Mouse (Mus musculus) limb, embryonic 11.5 days (tissue): ENCODE results near the gene Dclk2. TPM values are rescaled to one million over a fixed set of nuclear protein-coding genes. Genes with fewer than 3 reads are reported as not detected.

ENCODE experiments used
- ATAC-seq: fragments of 200-750 bp; cut with Nextera tagmentation; 2 replicates; pipeline ENCODE4 v1.8.0; 2017; ENCODE audit warnings: low read depth; ENCODE audit not compliant: insufficient number of reproducible peaks, low FRiP score, low TSS enrichment
- DNase-seq: peaks from one replicate; pipeline ENCODE4 v3.0.0-alpha.2; 2015; ENCODE audit warnings: low spot score
- H3K27ac ChIP-seq: fragments of 300-500 bp; sonication (generic); replicated peaks from 2 replicates; pipeline ENCODE4 v1.5.1; 2014; ENCODE audit warnings: low read depth, mild to moderate bottlenecking, low read length
- H3K27me3 ChIP-seq: fragments of 300-500 bp; sonication (generic); 2 replicates; pipeline ENCODE4 v1.6.1; 2014; ENCODE audit warnings: mild to moderate bottlenecking, low read length, mixed read lengths; ENCODE audit not compliant: control insufficient read depth, insufficient read depth
- H3K36me3 ChIP-seq: fragments of 300-500 bp; sonication (generic); 2 replicates; pipeline ENCODE4 v1.6.1; 2014; ENCODE audit warnings: mild to moderate bottlenecking, low read length, moderate library complexity, mixed read lengths; ENCODE audit not compliant: control insufficient read depth, insufficient read depth
- H3K4me1 ChIP-seq: fragments of 300-500 bp; sonication (generic); 2 replicates; pipeline ENCODE4 v1.6.1; 2014; ENCODE audit warnings: low read length, mixed read lengths; ENCODE audit not compliant: control insufficient read depth, insufficient read depth
- H3K4me2 ChIP-seq: fragments of 300-500 bp; sonication (generic); 2 replicates; pipeline ENCODE4 v1.6.1; 2014; ENCODE audit warnings: low read depth, mild to moderate bottlenecking, moderate library complexity; ENCODE audit not compliant: severe bottlenecking
- H3K4me3 ChIP-seq: fragments of 300-500 bp; sonication (generic); 2 replicates; pipeline ENCODE4 v1.5.1; 2014; ENCODE audit warnings: low read depth, low read length
- H3K9ac ChIP-seq: fragments of 300-500 bp; sonication (generic); 2 replicates; pipeline ENCODE4 v1.6.1; 2014; ENCODE audit warnings: mild to moderate bottlenecking, low read length
- H3K9me3 ChIP-seq: fragments of 300-500 bp; sonication (generic); 2 replicates; pipeline ENCODE4 v1.6.1; 2016; ENCODE audit warnings: low read length; ENCODE audit not compliant: control insufficient read depth
- WGBS: fragments of 180-500 bp; shearing (Covaris S2); extraction: QIAGEN DNeasy Blood & Tissue Kit; methylation state at CpG from one replicate; pipeline ENCODE4 v1.1.7; 2014; 5-methylcytosine and 5-hydroxymethylcytosine counted together
- polyA plus RNA-seq: library from polyadenylated mRNA; unstranded; fragments of >200 nt; fragmentation: Nextera tagmentation; extraction: Ambion mirVana; gene quantifications from 2 replicates; pipeline ENCODE4 v1.2.1, GENCODE M21; 2014

Gene Dclk2
- polyA plus RNA-seq, 1 experiment from 2014 or later = 3.8 TPM

- Histone ChIP-seq H3K9me3 (no peaks in the 10 kb centered on the region), H3K4me2 (no peak overlapping the region), H3K4me3 (no peak overlapping the region), H3K9ac (no peak overlapping the region), H3K27me3 (no peaks in the 10 kb centered on the region), H3K27ac (peak overlapping the region; percentile 63), H3K4me1 (peaks cover 4% of the 10 kb centered on the region), H3K36me3 (no peaks in the 10 kb centered on the region)
- no peak for DNase-seq
- WGBS = 49% methylated on average over 4 of the region's 4 CpGs
- ATAC-seq = peak; percentile 69
These were observed 158.2 kb downstream of the Dclk2 start for GRCm38 (mm10) chr3:86762456-86762855.

GRCm38 (mm10) chr3:86762036-86762415 is 158.6 kb downstream of the Dclk2 start:
- H3K9me3 ChIP-seq = no peaks in the 10 kb centered on the region
- 72% methylated on average over 6 of the region's 6 CpGs for WGBS
- H3K4me1 ChIP-seq = peaks cover 6% of the 10 kb centered on the region
- no peak overlapping the region for H3K4me2 ChIP-seq
- H3K9ac ChIP-seq = no peak overlapping the region
- H3K27me3 ChIP-seq = no peaks in the 10 kb centered on the region
- ATAC-seq (peak; percentile 48), DNase-seq (no peak)
- H3K36me3 ChIP-seq = no peaks in the 10 kb centered on the region
- no peak overlapping the region for H3K4me3 ChIP-seq
- H3K27ac ChIP-seq = peak overlapping the region; percentile 63

- WGBS = 17% methylated on average over 9 of the region's 9 CpGs
- no peaks in the 10 kb centered on the region for H3K36me3 ChIP-seq
- H3K4me2 ChIP-seq = no peak overlapping the region
- no peaks in the 10 kb centered on the region for H3K27me3 ChIP-seq
- H3K9ac ChIP-seq = no peak overlapping the region
- no peaks in the 10 kb centered on the region for H3K9me3 ChIP-seq
- peak; percentile 86 for DNase-seq
- ATAC-seq = peak; percentile 73
- no peak overlapping the region for H3K4me3 ChIP-seq
- peaks cover 6% of the 10 kb centered on the region for H3K4me1 ChIP-seq
- H3K27ac ChIP-seq = peak overlapping the region; percentile 63
These were observed 159.3 kb downstream of the Dclk2 start for GRCm38 (mm10) chr3:86761095-86762035.

GRCm38 (mm10) chr3:86760474-86760873 is 160.2 kb downstream of the Dclk2 start:
- Histone ChIP-seq H3K4me3 (no peak overlapping the region), H3K36me3 (no peaks in the 10 kb centered on the region), H3K27ac (peak overlapping the region; percentile 64), H3K27me3 (no peaks in the 10 kb centered on the region), H3K9me3 (no peaks in the 10 kb centered on the region), H3K4me1 (peaks cover 6% of the 10 kb centered on the region), H3K4me2 (no peak overlapping the region), H3K9ac (peak overlapping the region; percentile 13; the same call in 1 of the 2 replicates)
- WGBS = 39% methylated on average over 7 of the region's 7 CpGs
- no peak; the same call in 1 of the 2 replicates for ATAC-seq
- no peak for DNase-seq

GRCm38 (mm10) chr3:86759834-86760233 is 160.8 kb downstream of the Dclk2 start:
- Histone ChIP-seq H3K27ac (peak overlapping the region; percentile 61; the same call in 1 of the 2 replicates), H3K27me3 (no peaks in the 10 kb centered on the region), H3K9ac (no peak overlapping the region; the same call in 1 of the 2 replicates), H3K4me3 (no peak overlapping the region), H3K9me3 (no peaks in the 10 kb centered on the region), H3K4me2 (no peak overlapping the region), H3K4me1 (peaks cover 11% of the 10 kb centered on the region), H3K36me3 (no peaks in the 10 kb centered on the region)
- ATAC-seq = no peak
- DNase-seq = no peak
- WGBS = 48% methylated on average over 8 of the region's 8 CpGs

GRCm38 (mm10) chr3:86759383-86759782 is 161.3 kb downstream of the Dclk2 start:
- 50% methylated on average over 1 of the region's 1 CpGs for WGBS
- H3K27ac ChIP-seq = no peak overlapping the region; the same call in 1 of the 2 replicates

GRCm38 (mm10) chr3:86758727-86759126 is 161.9 kb downstream of the Dclk2 start:
- Histone ChIP-seq H3K9me3 (no peaks in the 10 kb centered on the region), H3K4me1 (peaks cover 15% of the 10 kb centered on the region), H3K9ac (no peak overlapping the region), H3K27ac (no peak overlapping the region), H3K4me3 (no peak overlapping the region), H3K4me2 (no peak overlapping the region), H3K27me3 (no peaks in the 10 kb centered on the region), H3K36me3 (no peaks in the 10 kb centered on the region)
- DNase-seq = no peak
- WGBS = 67% methylated on average over 6 of the region's 6 CpGs
- ATAC-seq = no peak

More at GRCm38 (mm10) chr3:86759383-86759782, 161.3 kb downstream of the Dclk2 start:
- Histone ChIP-seq H3K9me3 (no peaks in the 10 kb centered on the region), H3K27me3 (no peaks in the 10 kb centered on the region), H3K4me2 (no peak overlapping the region), H3K9ac (no peak overlapping the region), H3K4me1 (peaks cover 15% of the 10 kb centered on the region), H3K4me3 (no peak overlapping the region), H3K36me3 (no peaks in the 10 kb centered on the region)
- no peak for ATAC-seq
- DNase-seq = no peak

GRCm38 (mm10) chr3:86756548-86756947 is 164.1 kb downstream of the Dclk2 start:
- 89% methylated on average over 1 of the region's 1 CpGs for WGBS
- no peak for ATAC-seq
- no peaks in the 10 kb centered on the region for H3K27me3 ChIP-seq
- peaks cover 15% of the 10 kb centered on the region for H3K4me1 ChIP-seq
- H3K27ac ChIP-seq = no peak overlapping the region
- no peak overlapping the region for H3K9ac ChIP-seq
- H3K36me3 ChIP-seq = no peaks in the 10 kb centered on the region
- H3K4me3 ChIP-seq = no peak overlapping the region
- no peak overlapping the region for H3K4me2 ChIP-seq
- H3K9me3 ChIP-seq = no peaks in the 10 kb centered on the region
- DNase-seq = no peak
